Mouse (Mus musculus) heart, adult 2 months (tissue): ENCODE measurements around the gene Gm48551. TPM values are rescaled to one million over a fixed set of nuclear protein-coding genes. Genes with fewer than 3 reads are reported as not detected.

ENCODE experiments used
- DNase-seq, 2 experiments: peaks; one replicate each; pipeline ENCODE4 v3.0.0; 2021
- H3K27ac ChIP-seq: fragments of 200-600 bp; 2 replicates; pipeline ENCODE4 v1.8.1; 2022
- H3K27me3 ChIP-seq: fragments of 200-500 bp; 2 replicates; pipeline ENCODE4 v1.6.1; 2012; ENCODE audit warnings: mild to moderate bottlenecking, low read length, inconsistent platforms, mixed read lengths; ENCODE audit not compliant: control insufficient read depth, insufficient read depth
- H3K36me3 ChIP-seq: fragments of 200-500 bp; 2 replicates; pipeline ENCODE4 v1.6.1; 2012; ENCODE audit warnings: low read length, inconsistent platforms; ENCODE audit not compliant: control insufficient read depth, insufficient read depth
- H3K4me1 ChIP-seq: fragments of 200-500 bp; 2 replicates; pipeline ENCODE4 v1.6.1; 2011; ENCODE audit warnings: low read length; ENCODE audit not compliant: control insufficient read depth, insufficient read depth
- H3K4me3 ChIP-seq: fragments of 200-600 bp; 2 replicates; pipeline ENCODE4 v1.8.1; 2022
- H3K79me2 ChIP-seq: fragments of 200-500 bp; replicated peaks from 2 replicates; pipeline ENCODE4 v1.6.1; 2012; ENCODE audit warnings: mild to moderate bottlenecking, inconsistent platforms, low read length, moderate library complexity, mixed read lengths; ENCODE audit not compliant: control insufficient read depth, insufficient read depth
- H3K9ac ChIP-seq: fragments of 200-500 bp; 2 replicates; pipeline ENCODE4 v1.6.1; 2012; ENCODE audit warnings: low read depth, mild to moderate bottlenecking, control low read depth, inconsistent platforms, low read length, mixed read lengths
- CTCF ChIP-seq: fragments of 200-600 bp; IDR thresholded peaks from 2 replicates; pipeline ENCODE4 v1.8.1; 2022; ENCODE audit warnings: antibody characterized with exemption, mild to moderate bottlenecking, moderate library complexity
- EP300 ChIP-seq: fragments of 200-500 bp; IDR thresholded peaks from 2 replicates; pipeline ENCODE4 v1.6.1; 2011; ENCODE audit warnings: low read depth, low read length, control low read depth; ENCODE audit not compliant: insufficient read depth
- POLR2A ChIP-seq: fragments of 200-500 bp; IDR thresholded peaks from 2 replicates; pipeline ENCODE4 v1.6.1; 2011; ENCODE audit warnings: mild to moderate bottlenecking, low read depth, low read length, control low read depth; ENCODE audit not compliant: insufficient read depth
- WGBS: fragments of 180-500 bp; shearing (Covaris S2); methylation state at CpG from one replicate; pipeline ENCODE4 v1.1.7; 2018; 5-methylcytosine and 5-hydroxymethylcytosine counted together
- intact Hi-C: fragments of 180-260 bp; cut with DNase I; formaldehyde crosslinking; loops from one replicate; pipeline ENCODE4 v1.15.1; 2025
- polyA plus RNA-seq: library from polyadenylated mRNA; depleted of rRNA; stranded (reverse); fragments of >200 nt; gene quantifications from 2 replicates; pipeline ENCODE4 v1.2.3, GENCODE M21; 2012
- total RNA-seq, 2 experiments: library from RNA; stranded (reverse); gene quantifications; 2 replicates each; pipeline ENCODE4 v1.2.3; 2021

The Gm48551 gene
- total and polyA plus RNA-seq, 3 experiments = 0.73 to 2.1 (median 1.9) TPM

GRCm38 (mm10) chr10:81406504-81407440 is 22.5 kb downstream of the Gm48551 start:
- Histone ChIP-seq H3K27me3 (no peaks in the 10 kb centered on the region), H3K4me3 (peak overlapping the region; percentile 25), H3K4me1 (peaks cover 44% of the 10 kb centered on the region), H3K36me3 (peaks cover 11% of the 10 kb centered on the region), H3K79me2 (no peaks in the 10 kb centered on the region), H3K27ac (peak overlapping the region; percentile 91), H3K9ac (peak overlapping the region; percentile 46)
- DNase-seq = no peak
- TF ChIP-seq CTCF (no peak), POLR2A (no peak), EP300 (no peak)
- 36% methylated on average over 24 of the region's 24 CpGs for WGBS
- intact Hi-C loops = loop anchor here (5.0 kb wide), 1 partner anchor 36 kb away; no protein-coding TSS in a partner anchor

- no peaks in the 10 kb centered on the region for H3K79me2 ChIP-seq
- TF ChIP-seq CTCF (peak; percentile 26), EP300 (peak; percentile 83), POLR2A (0 out of 2 replicates have a peak, but pooled peaks have one; percentile 42)
- intact Hi-C loops = loop anchor here (5.0 kb wide), 1 partner anchor 35 kb away; no protein-coding TSS in a partner anchor
- peaks cover 49% of the 10 kb centered on the region for H3K4me1 ChIP-seq
- H3K27ac ChIP-seq = peak overlapping the region; percentile 91
- peak; percentile 80 to 91 for DNase-seq
- H3K36me3 ChIP-seq = peaks cover 17% of the 10 kb centered on the region
- peak overlapping the region; percentile 25 for H3K4me3 ChIP-seq
- H3K9ac ChIP-seq = peak overlapping the region; percentile 46
- no peaks in the 10 kb centered on the region for H3K27me3 ChIP-seq
- 20% methylated on average over 31 of the region's 31 CpGs for WGBS
Measured at GRCm38 (mm10) chr10:81407539-81408423, 23.5 kb downstream of the Gm48551 start.

- H3K27ac ChIP-seq = peak overlapping the region; percentile 91
- peak overlapping the region; percentile 21 for H3K9ac ChIP-seq
- H3K79me2 ChIP-seq = no peaks in the 10 kb centered on the region
- no peaks in the 10 kb centered on the region for H3K27me3 ChIP-seq
- 58% methylated on average over 13 of the region's 13 CpGs for WGBS
- no peak overlapping the region for H3K4me3 ChIP-seq
- no peak for TF ChIP-seq CTCF
- peaks cover 22% of the 10 kb centered on the region for H3K36me3 ChIP-seq
- H3K4me1 ChIP-seq = peaks cover 54% of the 10 kb centered on the region
- no peak for DNase-seq
- intact Hi-C loops = loop anchor here (5.0 kb wide), 1 partner anchor 34 kb away; no protein-coding TSS in a partner anchor
Measured at GRCm38 (mm10) chr10:81408424-81408729, 24.1 kb downstream of the Gm48551 start.

GRCm38 (mm10) chr10:81408871-81409291 is 24.6 kb downstream of the Gm48551 start:
- Histone ChIP-seq H3K27ac (peak overlapping the region; percentile 91), H3K4me1 (peaks cover 58% of the 10 kb centered on the region), H3K9ac (no peak overlapping the region), H3K36me3 (peaks cover 26% of the 10 kb centered on the region), H3K79me2 (no peaks in the 10 kb centered on the region), H3K4me3 (no peak overlapping the region), H3K27me3 (no peaks in the 10 kb centered on the region)
- peak; percentile 91 to 92 for DNase-seq
- no peak; the same call in 1 of the 2 replicates for TF ChIP-seq POLR2A
- peak; percentile 97; the same call in 1 of the 2 replicates for TF ChIP-seq EP300
- peak; percentile 99 for TF ChIP-seq CTCF
- intact Hi-C loops = loop anchor here (5.0 kb wide), 1 partner anchor 33 kb away; no protein-coding TSS in a partner anchor
- 8% methylated on average over 9 of the region's 9 CpGs for WGBS

GRCm38 (mm10) chr10:81409330-81409729 is 25.1 kb downstream of the Gm48551 start:
- no peak for DNase-seq
- Histone ChIP-seq H3K27me3 (no peaks in the 10 kb centered on the region), H3K9ac (peak overlapping the region; percentile 7; the same call in 1 of the 2 replicates), H3K27ac (peak overlapping the region; percentile 91), H3K79me2 (no peaks in the 10 kb centered on the region), H3K36me3 (peaks cover 27% of the 10 kb centered on the region), H3K4me3 (no peak overlapping the region), H3K4me1 (peaks cover 60% of the 10 kb centered on the region)
- 24% methylated on average over 8 of the region's 8 CpGs for WGBS
- TF ChIP-seq EP300 (no peak), POLR2A (no peak), CTCF (no peak)
- intact Hi-C loops = loop anchor here (5.0 kb wide), 1 partner anchor 33 kb away; no protein-coding TSS in a partner anchor
